Mouse (Mus musculus) cerebellum, adult 2 months (tissue): ENCODE results near the gene Syp.

Experiments used
- CTCF ChIP-seq: fragments of 200-500 bp; IDR thresholded peaks from 2 replicates; pipeline ENCODE4 v1.5.1; 2011; ENCODE audit warnings: low read depth, mild to moderate bottlenecking, control low read depth, low read length, moderate library complexity, borderline replicate concordance; ENCODE audit not compliant: insufficient read depth
- POLR2A ChIP-seq: fragments of 200-500 bp; IDR thresholded peaks from 2 replicates; pipeline ENCODE4 v1.6.1; 2011; ENCODE audit warnings: low read length, control low read depth, borderline replicate concordance; ENCODE audit not compliant: insufficient read depth

DNA sequence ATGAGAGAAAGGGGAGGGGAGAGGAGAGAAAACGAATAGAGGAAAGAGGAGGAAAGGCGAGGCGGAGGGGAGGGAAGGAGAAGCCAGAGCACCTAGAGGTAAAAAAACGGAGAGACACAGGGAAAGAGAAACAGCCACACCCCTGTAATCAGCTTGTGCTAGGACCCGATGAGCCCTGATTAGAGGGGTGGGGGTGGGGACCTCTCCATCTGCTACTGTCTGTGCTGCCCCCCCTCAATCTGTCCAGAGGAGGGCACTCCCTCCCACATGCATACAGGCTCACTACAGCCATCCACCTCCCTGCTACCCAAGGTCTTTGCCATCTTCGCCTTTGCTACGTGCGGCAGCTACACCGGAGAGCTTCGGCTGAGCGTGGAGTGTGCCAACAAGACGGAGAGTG lies 2.5 kb downstream of the Syp start:
- TF ChIP-seq CTCF (no peak), POLR2A (no peak)
